Mouse (Mus musculus): ENCODE results near the gene Appl1.

- TF ChIP-seq TAL1 (IDR thresholded peaks at IDR 0.05; ENCODE audit: low read length) (no peak), GATA1 (IDR thresholded peaks at IDR 0.05; ENCODE audit: low read length) (no peak)
These were observed 1.1 kb downstream of the Appl1 start for GRCm38 (mm10) chr14:26969856-26970407.

Measured in erythroblast, embryonic 14.5 days (primary cell).